Mouse (Mus musculus): ENCODE data around the gene Fam71a.
"Not testable (repeated sequence)": the region's sequence is repeated elsewhere in the genome, so short reads cannot be mapped to it uniquely, and the experiment has no call there.

Fam71a gene

GRCm38 (mm10) chr1:191181469-191182259, 17.0 kb upstream of the Fam71a start:
- no peak for DNase-seq (ENCODE audit: low read depth, low spot score)

- no peak for DNase-seq (ENCODE audit: low read depth, low spot score)
Measured at GRCm38 (mm10) chr1:191180397-191180796, 15.8 kb upstream of the Fam71a start.

- DNase-seq (ENCODE audit: low read depth, low spot score): no peak
Measured at GRCm38 (mm10) chr1:191179846-191180245, 15.2 kb upstream of the Fam71a start.

- DNase-seq (ENCODE audit: low read depth, low spot score): no peak
Measured at GRCm38 (mm10) chr1:191178511-191179188, 14.0 kb upstream of the Fam71a start.

- DNase-seq (ENCODE audit: low read depth, low spot score): no peak
Measured at GRCm38 (mm10) chr1:191176887-191177286, 12.3 kb upstream of the Fam71a start.

- DNase-seq (ENCODE audit: low read depth, low spot score): peak; percentile 75
Measured at GRCm38 (mm10) chr1:191172487-191172886, 7.9 kb upstream of the Fam71a start.

- DNase-seq (ENCODE audit: low read depth, low spot score): no peak
Measured at GRCm38 (mm10) chr1:191170444-191170843, 5.8 kb upstream of the Fam71a start.

- DNase-seq (ENCODE audit: low read depth, low spot score): no peak
Measured at GRCm38 (mm10) chr1:191166189-191166588, 1.6 kb upstream of the Fam71a start.

- no peak for DNase-seq (ENCODE audit: low read depth, low spot score)
Measured at GRCm38 (mm10) chr1:191154314-191154713, 10.3 kb downstream of the Fam71a start.

- DNase-seq (ENCODE audit: low read depth, low spot score): no peak
Measured at GRCm38 (mm10) chr1:191153052-191153451, 11.6 kb downstream of the Fam71a start.

GRCm38 (mm10) chr1:191150924-191151605, 13.6 kb downstream of the Fam71a start:
- DNase-seq (ENCODE audit: low read depth, low spot score): no peak

GRCm38 (mm10) chr1:191149489-191149888, 15.1 kb downstream of the Fam71a start:
- not testable (repeated sequence) for DNase-seq (ENCODE audit: low read depth, low spot score)

GRCm38 (mm10) chr1:191140983-191141382, 23.6 kb downstream of the Fam71a start:
- DNase-seq (ENCODE audit: low read depth, low spot score): no peak

- no peak for DNase-seq (ENCODE audit: low read depth, low spot score)
Measured at GRCm38 (mm10) chr1:191138874-191139495, 25.6 kb downstream of the Fam71a start.

- no peak for DNase-seq (ENCODE audit: low read depth, low spot score)
Measured at GRCm38 (mm10) chr1:191138436-191138835, 26.2 kb downstream of the Fam71a start.

GRCm38 (mm10) chr1:191135406-191135805, 29.2 kb downstream of the Fam71a start:
- DNase-seq (ENCODE audit: low read depth, low spot score): no peak

- no peak for DNase-seq (ENCODE audit: low read depth, low spot score)
Measured at GRCm38 (mm10) chr1:191132934-191133333, 31.7 kb downstream of the Fam71a start.

- no peak for DNase-seq (ENCODE audit: low read depth, low spot score)
Measured at GRCm38 (mm10) chr1:191132240-191132639, 32.4 kb downstream of the Fam71a start.

- no peak for DNase-seq (ENCODE audit: low read depth, low spot score)
Measured at GRCm38 (mm10) chr1:191131692-191132091, 32.9 kb downstream of the Fam71a start.

GRCm38 (mm10) chr1:191125811-191126638, 38.6 kb downstream of the Fam71a start:
- DNase-seq (ENCODE audit: low read depth, low spot score): no peak

- no peak for DNase-seq (ENCODE audit: low read depth, low spot score)
Measured at GRCm38 (mm10) chr1:191124288-191124687, 40.3 kb downstream of the Fam71a start.
